Mouse (Mus musculus): ENCODE data around the gene Psmb4. TPM values are rescaled to one million over a fixed set of nuclear protein-coding genes. Genes with fewer than 3 reads are reported as not detected.
"Not testable (repeated sequence)": the region's sequence is repeated elsewhere in the genome, so short reads cannot be mapped to it uniquely, and the experiment has no call there.

Psmb4 gene
- 380 and 393 TPM in 2 replicates for polyA plus RNA-seq (2014; fragmentation: Nextera tagmentation; extraction: Ambion mirVana)

GRCm38 (mm10) chr3:94886316-94887224 is at the start of gene Psmb4:
Psmb4 (minus strand) TSS chr3:94886961.
- ATAC-seq (ENCODE audit: low FRiP score) (peak; percentile 90), DNase-seq (ENCODE audit: low spot score) (peak; percentile 91)
- WGBS = under 1% methylated on average over 61 of the region's 61 CpGs
- Histone ChIP-seq H3K4me2 (replicated peaks) (peak within 1 kb of the TSS; percentile 60), H3K36me3 (replicated peaks; ENCODE audit: control insufficient read depth, insufficient read depth) (peaks cover 38% of the 10 kb centered on the region), H3K9ac (peak within 1 kb of the TSS; percentile 93), H3K4me3 (replicated peaks; ENCODE audit: low read length) (peak within 1 kb of the TSS; percentile 93), H3K27ac (peak within 1 kb of the TSS; percentile 66), H3K4me1 (replicated peaks; ENCODE audit: control insufficient read depth, insufficient read depth, low read length) (peaks cover 13% of the 10 kb centered on the region), H3K27me3 (ENCODE audit: control insufficient read depth, insufficient read depth, low read length) (no peaks in the 10 kb centered on the region), H3K9me3 (ENCODE audit: control insufficient read depth, low read length) (no peaks in the 10 kb centered on the region)

- 85% methylated on average over 5 of the region's 5 CpGs for WGBS
- DNase-seq (ENCODE audit: low spot score); ATAC-seq (ENCODE audit: low FRiP score): not testable (repeated sequence)
These were observed 49.4 kb upstream of the Psmb4 start for GRCm38 (mm10) chr3:94936147-94936546.

GRCm38 (mm10) chr3:94935332-94935731 is 48.6 kb upstream of the Psmb4 start:
- not testable (repeated sequence) for H3K9ac ChIP-seq; H3K4me1 ChIP-seq (replicated peaks; ENCODE audit: control insufficient read depth, insufficient read depth, low read length); H3K9me3 ChIP-seq (ENCODE audit: control insufficient read depth, low read length); H3K36me3 ChIP-seq (replicated peaks; ENCODE audit: control insufficient read depth, insufficient read depth); H3K27ac ChIP-seq; ATAC-seq (ENCODE audit: low FRiP score); DNase-seq (ENCODE audit: low spot score); H3K4me2 ChIP-seq (replicated peaks); H3K27me3 ChIP-seq (ENCODE audit: control insufficient read depth, insufficient read depth, low read length); H3K4me3 ChIP-seq (replicated peaks; ENCODE audit: low read length)
- WGBS = 82% methylated on average over 3 of the region's 3 CpGs

More at GRCm38 (mm10) chr3:94936147-94936546, 49.4 kb upstream of the Psmb4 start:
- not testable (repeated sequence) for H3K27ac ChIP-seq; H3K4me3 ChIP-seq (replicated peaks; ENCODE audit: low read length); H3K9ac ChIP-seq; H3K4me1 ChIP-seq (replicated peaks; ENCODE audit: control insufficient read depth, insufficient read depth, low read length); H3K4me2 ChIP-seq (replicated peaks); H3K9me3 ChIP-seq (ENCODE audit: control insufficient read depth, low read length); H3K27me3 ChIP-seq (ENCODE audit: control insufficient read depth, insufficient read depth, low read length); H3K36me3 ChIP-seq (replicated peaks; ENCODE audit: control insufficient read depth, insufficient read depth)

GRCm38 (mm10) chr3:94934564-94934963 is 47.8 kb upstream of the Psmb4 start:
- H3K4me2 ChIP-seq (replicated peaks); H3K27ac ChIP-seq; H3K27me3 ChIP-seq (ENCODE audit: control insufficient read depth, insufficient read depth, low read length); H3K4me3 ChIP-seq (replicated peaks; ENCODE audit: low read length); H3K36me3 ChIP-seq (replicated peaks; ENCODE audit: control insufficient read depth, insufficient read depth); H3K9ac ChIP-seq; ATAC-seq (ENCODE audit: low FRiP score); H3K9me3 ChIP-seq (ENCODE audit: control insufficient read depth, low read length); DNase-seq (ENCODE audit: low spot score); H3K4me1 ChIP-seq (replicated peaks; ENCODE audit: control insufficient read depth, insufficient read depth, low read length): not testable (repeated sequence)
- 97% methylated on average over 3 of the region's 3 CpGs for WGBS

GRCm38 (mm10) chr3:94933604-94934003 is 46.8 kb upstream of the Psmb4 start:
- H3K36me3 ChIP-seq (replicated peaks; ENCODE audit: control insufficient read depth, insufficient read depth); DNase-seq (ENCODE audit: low spot score); H3K4me1 ChIP-seq (replicated peaks; ENCODE audit: control insufficient read depth, insufficient read depth, low read length); H3K9ac ChIP-seq; H3K9me3 ChIP-seq (ENCODE audit: control insufficient read depth, low read length); H3K27me3 ChIP-seq (ENCODE audit: control insufficient read depth, insufficient read depth, low read length); ATAC-seq (ENCODE audit: low FRiP score); H3K4me3 ChIP-seq (replicated peaks; ENCODE audit: low read length); H3K27ac ChIP-seq: not testable (repeated sequence)
- peak overlapping the region; percentile 51; the same call in 1 of the 2 replicates for H3K4me2 ChIP-seq (replicated peaks)
- WGBS = no CpG with 5 or more reads among the region's 2 CpGs

- H3K4me1 ChIP-seq (replicated peaks; ENCODE audit: control insufficient read depth, insufficient read depth, low read length) = no peaks in the 10 kb centered on the region
- 0 out of 2 replicates have a peak within 1 kb of the TSS, but pooled peaks have one; percentile 38 for H3K27ac ChIP-seq
- 17% methylated on average over 16 of the region's 16 CpGs for WGBS
- DNase-seq (ENCODE audit: low spot score) = peak; percentile 77
- no peak within 1 kb of the TSS for H3K9ac ChIP-seq
- peak within 1 kb of the TSS; percentile 51 for H3K4me2 ChIP-seq (replicated peaks)
- H3K4me3 ChIP-seq (replicated peaks; ENCODE audit: low read length) = peak within 1 kb of the TSS; percentile 20
- peak; percentile 80 for ATAC-seq (ENCODE audit: low FRiP score)
- no peaks in the 10 kb centered on the region for H3K27me3 ChIP-seq (ENCODE audit: control insufficient read depth, insufficient read depth, low read length)
- H3K9me3 ChIP-seq (ENCODE audit: control insufficient read depth, low read length) = no peaks in the 10 kb centered on the region
- H3K36me3 ChIP-seq (replicated peaks; ENCODE audit: control insufficient read depth, insufficient read depth) = no peaks in the 10 kb centered on the region
These were observed 46.2 kb upstream of the Psmb4 start, which contains the start of gene Selenbp1 for GRCm38 (mm10) chr3:94932809-94933564. Selenbp1 (plus strand) TSS chr3:94933056.

GRCm38 (mm10) chr3:94932279-94932678 is 45.5 kb upstream of the Psmb4 start:
- not testable (repeated sequence) for H3K27me3 ChIP-seq (ENCODE audit: control insufficient read depth, insufficient read depth, low read length); H3K9me3 ChIP-seq (ENCODE audit: control insufficient read depth, low read length); H3K36me3 ChIP-seq (replicated peaks; ENCODE audit: control insufficient read depth, insufficient read depth); H3K4me3 ChIP-seq (replicated peaks; ENCODE audit: low read length); H3K9ac ChIP-seq; DNase-seq (ENCODE audit: low spot score); ATAC-seq (ENCODE audit: low FRiP score); H3K4me1 ChIP-seq (replicated peaks; ENCODE audit: control insufficient read depth, insufficient read depth, low read length); H3K27ac ChIP-seq
- peak overlapping the region; percentile 51; the same call in 1 of the 2 replicates for H3K4me2 ChIP-seq (replicated peaks)
- 65% methylated on average over 2 of the region's 2 CpGs for WGBS

- H3K4me2 ChIP-seq (replicated peaks); H3K4me1 ChIP-seq (replicated peaks; ENCODE audit: control insufficient read depth, insufficient read depth, low read length); ATAC-seq (ENCODE audit: low FRiP score); H3K9ac ChIP-seq; DNase-seq (ENCODE audit: low spot score); H3K4me3 ChIP-seq (replicated peaks; ENCODE audit: low read length); H3K27me3 ChIP-seq (ENCODE audit: control insufficient read depth, insufficient read depth, low read length); H3K9me3 ChIP-seq (ENCODE audit: control insufficient read depth, low read length); H3K27ac ChIP-seq; H3K36me3 ChIP-seq (replicated peaks; ENCODE audit: control insufficient read depth, insufficient read depth): not testable (repeated sequence)
- 84% methylated on average over 10 of the region's 10 CpGs for whole genome bisulfite sequencing
These were observed 44.8 kb upstream of the Psmb4 start for GRCm38 (mm10) chr3:94931427-94932082.
